Mouse (Mus musculus) erythroblast, embryonic 14.5 days (primary cell): Measurements from ENCODE around the gene Nhs. TPM values are rescaled to one million over a fixed set of nuclear protein-coding genes. Genes with fewer than 3 reads are reported as not detected.

ENCODE experiments used
- H3K27me3 ChIP-seq: 2 replicates; pipeline ENCODE4 v1.6.1; 2012; ENCODE audit warnings: inconsistent platforms; ENCODE audit not compliant: control insufficient read depth
- H3K36me3 ChIP-seq: 2 replicates; pipeline ENCODE4 v1.6.1; 2012; ENCODE audit warnings: mild to moderate bottlenecking, inconsistent platforms; ENCODE audit not compliant: control insufficient read depth
- H3K4me1 ChIP-seq: 2 replicates; pipeline ENCODE4 v1.6.1; 2012; ENCODE audit warnings: inconsistent platforms; ENCODE audit not compliant: control insufficient read depth
- H3K4me3 ChIP-seq: replicated peaks from 2 replicates; pipeline ENCODE3; 2012; ENCODE audit warnings: moderate library complexity, mild to moderate bottlenecking, inconsistent platforms
- H3K9me3 ChIP-seq: 2 replicates; pipeline ENCODE4 v1.6.1; 2012; ENCODE audit warnings: low read length, inconsistent platforms, mixed read lengths; ENCODE audit not compliant: control insufficient read depth
- GATA1 ChIP-seq: IDR thresholded peaks from 2 replicates; pipeline ENCODE4 v1.6.1; 2012; ENCODE audit warnings: low read length, inconsistent platforms, mixed read lengths
- TAL1 ChIP-seq: IDR thresholded peaks from 3 replicates; pipeline ENCODE4 v1.6.1; 2012; ENCODE audit warnings: low read length, inconsistent platforms, mixed read lengths
- polyA plus RNA-seq: library from polyadenylated mRNA; stranded (reverse); fragments of >175 nt; gene quantifications from 2 replicates; pipeline ENCODE4 v1.2.3, GENCODE M21; 2012

The Nhs gene
- polyA plus RNA-seq = not detected in 2 replicates

GRCm38 (mm10) chrX:162159637-162160611 lies at the start of gene Nhs:
Gene Nhs, minus strand, starts transcription at chrX:162159730.
- H3K9me3 ChIP-seq = peaks cover 15% of the 10 kb centered on the region
- TF ChIP-seq TAL1 = no peak
- TF ChIP-seq GATA1 = no peak
- H3K27me3 ChIP-seq = peaks cover 42% of the 10 kb centered on the region
- H3K36me3 ChIP-seq = no peaks in the 10 kb centered on the region
- H3K4me1 ChIP-seq = no peaks in the 10 kb centered on the region
- H3K4me3 ChIP-seq = peak within 1 kb of the TSS; percentile 32

- Histone ChIP-seq H3K4me1 (no peaks in the 10 kb centered on the region), H3K36me3 (no peaks in the 10 kb centered on the region), H3K4me3 (no peak overlapping the region), H3K27me3 (no peaks in the 10 kb centered on the region), H3K9me3 (no peaks in the 10 kb centered on the region)
- TF ChIP-seq GATA1 = no peak
- TF ChIP-seq TAL1 = no peak
Measured at GRCm38 (mm10) chrX:162206350-162206884, 46.9 kb upstream of the Nhs start.

- peaks cover 15% of the 10 kb centered on the region for H3K9me3 ChIP-seq
- peaks cover 44% of the 10 kb centered on the region for H3K27me3 ChIP-seq
- H3K4me1 ChIP-seq = no peaks in the 10 kb centered on the region
- H3K36me3 ChIP-seq = no peaks in the 10 kb centered on the region
- H3K4me3 ChIP-seq = peak overlapping the region; percentile 32
- no peak for TF ChIP-seq TAL1
- no peak for TF ChIP-seq GATA1
Measured at GRCm38 (mm10) chrX:162158743-162159636, 540 bp downstream of the Nhs start.

- peaks cover 44% of the 10 kb centered on the region for H3K27me3 ChIP-seq
- TF ChIP-seq TAL1 (no peak), GATA1 (no peak)
- H3K36me3 ChIP-seq = no peaks in the 10 kb centered on the region
- peaks cover 15% of the 10 kb centered on the region for H3K9me3 ChIP-seq
- H3K4me3 ChIP-seq = no peak overlapping the region
- H3K4me1 ChIP-seq = no peaks in the 10 kb centered on the region
Measured at GRCm38 (mm10) chrX:162158142-162158541, 1.4 kb downstream of the Nhs start.

GRCm38 (mm10) chrX:162137807-162138206 lies 21.7 kb downstream of the Nhs start:
- TF ChIP-seq GATA1 = no peak
- TF ChIP-seq TAL1 = no peak
- Histone ChIP-seq H3K36me3 (no peaks in the 10 kb centered on the region), H3K9me3 (no peaks in the 10 kb centered on the region), H3K4me3 (no peak overlapping the region), H3K4me1 (no peaks in the 10 kb centered on the region), H3K27me3 (peaks cover 18% of the 10 kb centered on the region)

GRCm38 (mm10) chrX:162113257-162113656 lies 46.3 kb downstream of the Nhs start:
- Histone ChIP-seq H3K27me3 (no peaks in the 10 kb centered on the region; the same call in 1 of the 2 replicates), H3K36me3 (no peaks in the 10 kb centered on the region), H3K9me3 (no peaks in the 10 kb centered on the region), H3K4me1 (no peaks in the 10 kb centered on the region), H3K4me3 (no peak overlapping the region)
- no peak for TF ChIP-seq GATA1
- no peak for TF ChIP-seq TAL1

GRCm38 (mm10) chrX:162102802-162103434 lies 56.6 kb downstream of the Nhs start:
- Histone ChIP-seq H3K9me3 (no peaks in the 10 kb centered on the region), H3K4me3 (no peak overlapping the region), H3K27me3 (no peaks in the 10 kb centered on the region), H3K4me1 (no peaks in the 10 kb centered on the region), H3K36me3 (no peaks in the 10 kb centered on the region)
- TF ChIP-seq GATA1 = no peak
- TF ChIP-seq TAL1 = no peak

GRCm38 (mm10) chrX:162098364-162098763 lies 61.2 kb downstream of the Nhs start:
- Histone ChIP-seq H3K9me3 (no peaks in the 10 kb centered on the region), H3K4me1 (no peaks in the 10 kb centered on the region)

More at GRCm38 (mm10) chrX:162098364-162098763, 61.2 kb downstream of the Nhs start:
- TF ChIP-seq TAL1 (no peak), GATA1 (no peak)
- H3K27me3 ChIP-seq = no peaks in the 10 kb centered on the region
- H3K4me3 ChIP-seq = no peak overlapping the region
- H3K36me3 ChIP-seq = no peaks in the 10 kb centered on the region
